Mouse (Mus musculus): ENCODE results near the gene Tdgf1. TPM values are rescaled to one million over a fixed set of nuclear protein-coding genes. Genes with fewer than 3 reads are reported as not detected.

Gene Tdgf1
- polyA plus RNA-seq, 1 experiment, result not detected

GRCm38 (mm10) chr9:110899451-110900008 lies 46.4 kb downstream of the Tdgf1 start:
- TF ChIP-seq MYOD1 (IDR thresholded peaks at IDR 0.05; ENCODE audit: control insufficient read depth, insufficient read length, low read depth), result no peak
- no peak for TF ChIP-seq FOSL1 (IDR thresholded peaks at IDR 0.05; ENCODE audit: insufficient read depth, low read length, poor library complexity, severe bottlenecking)
- no peak for TF ChIP-seq MAX (IDR thresholded peaks at IDR 0.05)
- no peak for TF ChIP-seq CTCF (IDR thresholded peaks at IDR 0.05; ENCODE audit: control insufficient read depth, insufficient read depth, insufficient read length)
- TF ChIP-seq CEBPB (IDR thresholded peaks at IDR 0.05; ENCODE audit: low read depth), result no peak
- no peak for TF ChIP-seq MYOG (IDR thresholded peaks at IDR 0.05; ENCODE audit: control insufficient read depth, extremely low read depth, insufficient read length)
- no peak for TF ChIP-seq USF1 (IDR thresholded peaks at IDR 0.05; ENCODE audit: low read depth)
- H3K79me3 ChIP-seq (ENCODE audit: low read depth), result no peaks in the 10 kb centered on the region
- H3K36me3 ChIP-seq (ENCODE audit: control insufficient read depth, insufficient read depth), result no peaks in the 10 kb centered on the region
- H3K27me3 ChIP-seq (ENCODE audit: control insufficient read depth, insufficient read depth, insufficient read length), result no peaks in the 10 kb centered on the region
- H3K4me3 ChIP-seq (ENCODE audit: insufficient read depth, poor library complexity, severe bottlenecking), result no peak overlapping the region
- H3K79me2 ChIP-seq (ENCODE audit: control insufficient read depth, insufficient read depth), result no peaks in the 10 kb centered on the region
- no peak overlapping the region for H3ac ChIP-seq (ENCODE audit: control insufficient read depth, insufficient read length, low read depth)

DNA sequence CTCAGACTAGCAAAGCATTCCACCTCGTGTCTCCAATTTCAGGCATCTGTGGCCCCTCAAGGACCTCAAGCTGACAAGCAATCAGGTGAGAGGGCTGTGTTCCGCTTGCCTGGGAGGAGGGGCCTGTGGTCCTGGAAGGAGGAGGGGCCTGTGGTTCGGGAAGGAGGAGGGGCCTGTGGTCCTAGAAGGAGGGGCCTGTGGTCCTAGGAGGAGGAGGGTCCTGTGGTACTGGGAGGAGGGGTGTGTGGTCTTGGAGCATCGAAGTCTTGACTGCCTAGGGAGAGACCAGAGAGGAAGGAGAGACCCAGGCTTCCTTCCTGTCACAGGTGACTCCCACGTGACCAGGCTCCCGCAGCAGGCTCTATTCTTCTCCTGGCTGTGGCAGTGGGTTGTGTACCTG lies 49.4 kb downstream of the Tdgf1 start:
- H3K4me3 ChIP-seq (ENCODE audit: insufficient read depth, poor library complexity, severe bottlenecking), result no peak overlapping the region

DNA sequence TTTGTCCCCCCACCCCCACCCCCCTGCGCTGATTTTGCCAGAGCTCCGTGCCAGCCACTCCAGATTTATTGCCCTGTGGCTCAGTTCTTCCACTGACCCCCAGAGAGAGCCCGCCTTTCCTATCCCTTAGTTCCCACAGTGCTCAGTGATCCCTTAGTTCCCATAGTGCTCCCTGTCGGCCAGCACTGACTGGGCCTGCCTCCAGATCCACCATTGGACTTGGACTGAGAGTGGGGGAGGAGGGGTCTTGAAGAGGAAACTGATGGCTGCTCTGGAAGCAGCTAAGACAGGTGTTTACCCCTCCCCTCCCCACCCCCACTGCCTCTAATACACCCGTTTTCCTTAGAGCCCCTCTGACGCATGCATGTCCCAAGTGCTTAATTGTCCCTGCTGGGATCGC lies 50.0 kb downstream of the Tdgf1 start:
- H3K4me3 ChIP-seq (ENCODE audit: insufficient read depth, poor library complexity, severe bottlenecking), result no peak overlapping the region
- TF ChIP-seq MYOG (IDR thresholded peaks at IDR 0.05; ENCODE audit: control insufficient read depth, extremely low read depth, insufficient read length) (no peak), USF1 (IDR thresholded peaks at IDR 0.05; ENCODE audit: low read depth) (no peak), MYOD1 (IDR thresholded peaks at IDR 0.05; ENCODE audit: control insufficient read depth, insufficient read length, low read depth) (no peak), CEBPB (IDR thresholded peaks at IDR 0.05; ENCODE audit: low read depth) (no peak), MAX (IDR thresholded peaks at IDR 0.05) (no peak), CTCF (IDR thresholded peaks at IDR 0.05; ENCODE audit: control insufficient read depth, insufficient read depth, insufficient read length) (no peak), FOSL1 (IDR thresholded peaks at IDR 0.05; ENCODE audit: insufficient read depth, low read length, poor library complexity, severe bottlenecking) (no peak)
- H3K27me3 ChIP-seq (ENCODE audit: control insufficient read depth, insufficient read depth, insufficient read length), result no peaks in the 10 kb centered on the region
- no peak overlapping the region for H3ac ChIP-seq (ENCODE audit: control insufficient read depth, insufficient read length, low read depth)
- H3K79me2 ChIP-seq (ENCODE audit: control insufficient read depth, insufficient read depth), result no peaks in the 10 kb centered on the region
- H3K79me3 ChIP-seq (ENCODE audit: low read depth), result no peaks in the 10 kb centered on the region
- H3K36me3 ChIP-seq (ENCODE audit: control insufficient read depth, insufficient read depth), result no peaks in the 10 kb centered on the region

More for the DNA sequence above, 49.4 kb downstream of the Tdgf1 start:
- Histone ChIP-seq H3K27me3 (ENCODE audit: control insufficient read depth, insufficient read depth, insufficient read length) (no peaks in the 10 kb centered on the region), H3K36me3 (ENCODE audit: control insufficient read depth, insufficient read depth) (no peaks in the 10 kb centered on the region), H3ac (ENCODE audit: control insufficient read depth, insufficient read length, low read depth) (no peak overlapping the region), H3K79me3 (ENCODE audit: low read depth) (no peaks in the 10 kb centered on the region), H3K79me2 (ENCODE audit: control insufficient read depth, insufficient read depth) (no peaks in the 10 kb centered on the region)
- no peak for TF ChIP-seq USF1 (IDR thresholded peaks at IDR 0.05; ENCODE audit: low read depth)
- TF ChIP-seq CEBPB (IDR thresholded peaks at IDR 0.05; ENCODE audit: low read depth), result no peak
- no peak for TF ChIP-seq CTCF (IDR thresholded peaks at IDR 0.05; ENCODE audit: control insufficient read depth, insufficient read depth, insufficient read length)
- TF ChIP-seq MAX (IDR thresholded peaks at IDR 0.05), result no peak
- TF ChIP-seq FOSL1 (IDR thresholded peaks at IDR 0.05; ENCODE audit: insufficient read depth, low read length, poor library complexity, severe bottlenecking), result no peak
- no peak for TF ChIP-seq MYOD1 (IDR thresholded peaks at IDR 0.05; ENCODE audit: control insufficient read depth, insufficient read length, low read depth)
- TF ChIP-seq MYOG (IDR thresholded peaks at IDR 0.05; ENCODE audit: control insufficient read depth, extremely low read depth, insufficient read length), result no peak

DNA sequence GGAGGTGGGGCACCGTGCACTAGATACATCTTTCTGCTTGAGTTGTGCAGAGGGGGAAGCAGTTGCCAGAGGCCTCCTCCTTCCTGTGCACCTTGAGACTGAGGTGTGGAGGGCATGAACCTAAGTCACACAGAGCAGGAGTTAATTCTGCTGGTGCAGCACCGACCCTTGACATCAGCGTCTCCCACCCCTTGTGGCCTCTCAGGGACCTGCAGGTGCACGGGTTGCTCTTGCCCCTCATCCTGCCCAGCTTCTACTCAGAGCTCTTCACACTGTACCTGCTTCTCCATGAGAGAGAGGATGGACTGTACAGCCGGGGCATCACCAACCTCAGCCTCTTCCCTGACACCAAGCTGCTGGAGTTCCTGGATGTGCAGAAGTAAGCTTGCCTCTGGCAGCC lies 50.5 kb downstream of the Tdgf1 start:
- no peak overlapping the region for H3K4me3 ChIP-seq (ENCODE audit: insufficient read depth, poor library complexity, severe bottlenecking)
- no peaks in the 10 kb centered on the region for H3K27me3 ChIP-seq (ENCODE audit: control insufficient read depth, insufficient read depth, insufficient read length)
- no peaks in the 10 kb centered on the region for H3K79me3 ChIP-seq (ENCODE audit: low read depth)
- no peak overlapping the region for H3ac ChIP-seq (ENCODE audit: control insufficient read depth, insufficient read length, low read depth)
- H3K36me3 ChIP-seq (ENCODE audit: control insufficient read depth, insufficient read depth), result no peaks in the 10 kb centered on the region
- TF ChIP-seq CEBPB (IDR thresholded peaks at IDR 0.05; ENCODE audit: low read depth), result no peak
- H3K79me2 ChIP-seq (ENCODE audit: control insufficient read depth, insufficient read depth), result no peaks in the 10 kb centered on the region

DNA sequence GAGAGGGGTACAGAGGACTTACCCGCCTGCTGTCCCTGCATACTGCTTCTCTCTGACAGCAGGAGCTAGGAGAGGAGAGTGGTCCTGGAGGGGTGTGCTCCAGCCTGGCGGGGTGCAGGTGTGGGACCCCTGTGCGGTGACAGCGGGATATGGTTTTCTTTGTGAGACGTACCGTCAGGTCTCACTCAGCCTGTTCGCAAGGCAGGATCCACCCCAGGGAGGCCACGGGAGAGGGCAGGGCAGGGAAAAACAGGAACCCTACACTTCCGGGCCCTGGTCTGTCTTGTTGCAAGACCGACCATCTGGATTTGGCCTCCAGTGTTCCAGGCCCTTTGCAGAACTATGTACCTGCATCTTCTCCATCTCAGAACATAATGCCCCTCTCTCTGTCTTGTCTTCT lies 52.5 kb downstream of the Tdgf1 start:
- Histone ChIP-seq H3K36me3 (ENCODE audit: control insufficient read depth, insufficient read depth) (no peaks in the 10 kb centered on the region), H3K79me3 (ENCODE audit: low read depth) (no peaks in the 10 kb centered on the region), H3K79me2 (ENCODE audit: control insufficient read depth, insufficient read depth) (no peaks in the 10 kb centered on the region), H3K27me3 (ENCODE audit: control insufficient read depth, insufficient read depth, insufficient read length) (no peaks in the 10 kb centered on the region), H3ac (ENCODE audit: control insufficient read depth, insufficient read length, low read depth) (no peak overlapping the region), H3K4me3 (ENCODE audit: insufficient read depth, poor library complexity, severe bottlenecking) (no peak overlapping the region)
- TF ChIP-seq MAX (IDR thresholded peaks at IDR 0.05) (no peak), MYOG (IDR thresholded peaks at IDR 0.05; ENCODE audit: control insufficient read depth, extremely low read depth, insufficient read length) (no peak), MYOD1 (IDR thresholded peaks at IDR 0.05; ENCODE audit: control insufficient read depth, insufficient read length, low read depth) (no peak)

- no peaks in the 10 kb centered on the region for H3K27me3 ChIP-seq (ENCODE audit: control insufficient read depth, insufficient read depth, insufficient read length)
- H3ac ChIP-seq (ENCODE audit: control insufficient read depth, insufficient read length, low read depth), result no peak overlapping the region
- H3K4me3 ChIP-seq (ENCODE audit: insufficient read depth, poor library complexity, severe bottlenecking), result no peak overlapping the region
- no peaks in the 10 kb centered on the region for H3K36me3 ChIP-seq (ENCODE audit: control insufficient read depth, insufficient read depth)
- H3K79me2 ChIP-seq (ENCODE audit: control insufficient read depth, insufficient read depth), result no peaks in the 10 kb centered on the region
- H3K79me3 ChIP-seq (ENCODE audit: low read depth), result no peaks in the 10 kb centered on the region
- TF ChIP-seq MAX (IDR thresholded peaks at IDR 0.05) (no peak), MYOD1 (IDR thresholded peaks at IDR 0.05; ENCODE audit: control insufficient read depth, insufficient read length, low read depth) (no peak), FOSL1 (IDR thresholded peaks at IDR 0.05; ENCODE audit: insufficient read depth, low read length, poor library complexity, severe bottlenecking) (no peak), USF1 (IDR thresholded peaks at IDR 0.05; ENCODE audit: low read depth) (no peak), CEBPB (IDR thresholded peaks at IDR 0.05; ENCODE audit: low read depth) (no peak), CTCF (IDR thresholded peaks at IDR 0.05; ENCODE audit: control insufficient read depth, insufficient read depth, insufficient read length) (no peak), MYOG (IDR thresholded peaks at IDR 0.05; ENCODE audit: control insufficient read depth, extremely low read depth, insufficient read length) (no peak)
Observed at GRCm38 (mm10) chr9:110892552-110892951, 53.4 kb downstream of the Tdgf1 start.
